Mouse (Mus musculus): ENCODE data around the gene Lhfp.
A peak's percentile ranks its signal among the peaks of the same experiment; 100 is the strongest.

The Lhfp gene

DNA sequence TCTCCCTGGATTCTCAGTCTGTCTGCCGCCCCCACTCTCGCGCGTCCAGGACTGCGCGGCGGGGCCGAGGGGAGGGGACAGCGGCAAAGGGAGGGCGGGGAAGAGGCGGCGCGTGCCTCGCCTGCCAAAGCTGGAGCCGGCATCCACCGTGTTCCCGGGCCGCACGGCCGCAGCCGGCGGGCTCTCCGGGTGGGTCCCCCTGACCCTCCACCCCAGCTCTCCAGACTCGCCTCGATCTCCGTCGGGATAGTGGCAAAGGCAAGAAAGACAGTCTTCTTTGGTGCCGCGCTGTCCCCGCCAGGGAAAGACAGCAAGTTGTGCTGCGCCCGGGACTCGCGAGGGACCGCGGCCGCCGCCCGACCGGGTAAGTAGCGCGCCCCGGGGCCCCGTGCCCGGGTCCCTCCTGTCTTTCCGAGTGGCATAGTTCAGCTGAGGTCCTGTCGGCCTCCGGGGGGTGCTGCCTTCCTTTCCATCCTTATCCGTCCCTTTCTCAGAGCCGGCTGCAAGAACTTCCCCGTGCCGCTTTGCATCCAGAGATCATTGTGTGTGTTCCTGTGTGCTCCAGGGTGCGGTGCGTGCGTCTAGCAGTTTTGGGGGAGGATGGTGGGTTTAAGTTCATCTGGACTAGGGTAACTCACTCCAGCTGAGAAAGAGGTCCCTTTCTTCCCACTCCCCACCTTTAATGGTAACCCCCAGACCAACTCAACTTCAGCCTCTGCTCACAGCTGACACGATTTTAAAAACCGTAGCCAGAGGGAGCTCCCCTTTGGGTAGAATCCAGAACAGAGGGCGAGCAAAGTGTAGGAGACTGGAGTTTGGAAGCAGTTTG lies at the start of gene Lhfp:
Gene Lhfp (plus strand): TSS at position 118 of the 829 bp plus-strand sequence.
- peak; percentile 88 for DNase-seq (ENCODE audit: low spot score)

DNA sequence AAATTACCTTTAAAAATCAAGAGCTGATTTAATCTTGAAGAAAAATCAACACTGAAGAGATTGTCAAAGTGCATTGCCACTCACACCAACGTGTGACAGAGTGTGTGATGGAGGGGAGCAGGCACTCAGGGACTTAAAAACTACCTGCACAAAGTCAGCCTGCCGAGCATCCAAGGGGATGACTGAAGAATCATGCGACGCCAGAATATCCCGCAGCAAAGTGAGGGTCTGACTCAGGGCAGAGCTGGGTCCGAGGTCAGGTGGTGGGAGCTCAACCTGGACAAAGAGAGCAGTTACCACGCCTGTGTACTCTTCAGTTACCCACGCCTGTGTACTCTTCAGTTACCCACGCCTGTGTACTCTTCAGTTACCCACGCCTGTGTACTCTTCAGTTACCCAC lies 48.0 kb upstream of the Lhfp start:
- no peak for DNase-seq (ENCODE audit: low spot score)

DNA sequence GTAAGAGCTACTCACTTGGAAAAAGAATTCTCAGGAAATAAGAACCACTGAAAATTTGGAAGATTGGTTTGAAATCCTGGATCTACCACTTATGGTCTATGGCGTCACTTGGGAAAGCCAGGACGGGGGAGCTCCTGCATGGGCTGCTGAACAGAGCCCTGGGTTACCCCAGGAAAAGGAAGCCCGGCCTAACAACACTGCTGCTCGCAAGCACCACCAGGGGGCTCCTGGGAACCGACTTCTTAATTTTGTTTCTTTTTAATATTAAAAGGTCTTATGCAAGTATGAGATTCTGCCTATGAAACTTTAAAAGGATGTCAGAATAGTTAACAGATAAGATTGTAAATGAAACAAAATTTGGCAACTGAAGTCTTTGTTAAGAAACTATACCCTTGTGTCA lies 46.7 kb upstream of the Lhfp start:
- no peak for DNase-seq (ENCODE audit: low spot score)

DNA sequence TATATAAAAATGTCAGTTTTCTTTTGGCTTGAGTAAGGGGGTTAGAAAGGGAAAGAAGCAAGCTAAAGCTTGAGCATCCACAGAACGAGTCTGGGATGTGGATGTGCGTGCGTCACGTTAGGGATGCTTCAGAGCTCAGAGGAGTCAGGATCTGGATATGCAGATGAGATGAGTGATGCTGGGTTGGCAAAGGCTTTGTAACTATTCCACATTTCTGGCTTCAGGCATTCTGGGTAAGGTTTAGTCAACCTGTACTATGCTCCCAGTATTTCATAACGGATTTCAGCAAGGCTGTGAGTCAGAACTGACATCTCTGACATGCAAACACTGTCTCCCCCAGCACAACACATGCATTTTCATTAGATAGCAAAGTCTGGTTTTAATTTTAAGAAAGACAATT lies 44.7 kb upstream of the Lhfp start:
- DNase-seq (ENCODE audit: low spot score), result no peak

DNA sequence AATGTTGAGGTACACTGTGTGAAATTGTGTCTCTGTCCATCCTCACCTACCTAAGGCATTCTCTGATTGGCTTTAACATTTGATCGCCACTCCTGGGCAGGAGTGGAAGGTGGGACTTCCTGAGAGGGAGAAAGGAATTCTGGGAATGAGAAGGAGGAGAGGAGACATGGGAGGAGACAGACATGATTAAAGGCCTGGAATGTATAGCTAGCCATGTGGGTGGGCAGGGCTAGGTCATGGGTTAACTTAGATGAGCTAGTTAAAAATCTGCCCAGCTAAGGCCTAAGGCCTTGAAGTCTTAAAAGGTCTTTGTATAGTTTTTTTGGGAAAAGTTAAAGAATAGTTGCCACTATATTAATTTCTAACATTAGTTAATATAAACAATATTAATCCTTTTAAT lies 43.9 kb upstream of the Lhfp start:
- no peak for DNase-seq (ENCODE audit: low spot score)

DNA sequence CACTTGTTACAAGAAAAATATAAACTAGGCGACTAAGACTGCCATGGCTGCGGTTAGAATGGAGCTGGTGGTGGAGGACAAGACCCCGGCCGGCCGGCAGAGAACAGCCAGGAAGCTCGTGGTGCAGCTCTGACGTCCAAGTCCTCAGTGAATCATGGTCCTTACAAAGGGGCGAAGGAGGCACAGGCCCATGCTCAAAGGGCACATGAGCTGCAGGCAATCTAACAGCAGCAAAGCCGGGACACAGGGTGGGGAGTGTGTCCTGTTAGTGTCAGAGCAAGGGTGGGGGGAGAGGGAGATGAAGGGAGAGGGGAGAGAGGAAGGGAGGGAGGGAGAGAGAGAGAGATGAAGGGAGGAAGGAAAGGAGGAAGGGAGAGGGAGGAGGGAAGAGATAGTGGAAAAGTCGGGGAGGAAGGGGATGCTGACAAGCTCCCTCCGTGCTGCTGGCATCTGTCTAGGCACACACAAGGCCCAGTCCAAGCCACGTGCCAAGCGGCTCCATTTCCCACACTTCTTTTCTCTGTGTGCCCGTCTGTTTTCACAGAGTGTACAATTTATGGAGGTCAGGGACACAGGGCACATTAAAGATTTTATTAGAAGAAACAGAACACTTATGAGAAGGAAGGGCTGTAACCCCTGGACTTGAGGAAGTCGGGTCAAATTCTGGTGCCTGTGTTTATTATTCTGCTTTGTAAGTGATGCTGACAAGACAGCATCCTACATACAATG lies 42.1 kb upstream of the Lhfp start:
- DNase-seq (ENCODE audit: low spot score), result no peak

DNA sequence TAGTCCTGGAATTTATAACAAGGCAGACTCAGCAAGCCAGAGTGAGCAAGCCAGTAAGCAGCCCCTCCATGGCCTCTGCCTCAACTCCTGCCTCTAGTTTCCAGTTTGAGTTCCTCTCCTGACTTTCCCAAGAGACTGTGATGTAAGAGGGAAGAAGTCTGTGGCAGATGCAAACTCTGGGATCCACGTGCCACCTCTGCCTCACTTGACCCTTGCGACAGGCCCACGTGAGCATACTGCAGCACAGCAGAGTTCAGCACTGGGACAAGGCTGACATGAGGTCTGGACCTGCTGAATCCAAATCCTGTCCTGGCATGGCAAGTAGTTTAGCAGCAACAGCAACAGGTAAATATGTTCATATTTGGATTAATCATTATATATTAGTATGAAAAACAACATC lies 41.3 kb upstream of the Lhfp start:
- peak; percentile 84 for DNase-seq (ENCODE audit: low spot score)

DNA sequence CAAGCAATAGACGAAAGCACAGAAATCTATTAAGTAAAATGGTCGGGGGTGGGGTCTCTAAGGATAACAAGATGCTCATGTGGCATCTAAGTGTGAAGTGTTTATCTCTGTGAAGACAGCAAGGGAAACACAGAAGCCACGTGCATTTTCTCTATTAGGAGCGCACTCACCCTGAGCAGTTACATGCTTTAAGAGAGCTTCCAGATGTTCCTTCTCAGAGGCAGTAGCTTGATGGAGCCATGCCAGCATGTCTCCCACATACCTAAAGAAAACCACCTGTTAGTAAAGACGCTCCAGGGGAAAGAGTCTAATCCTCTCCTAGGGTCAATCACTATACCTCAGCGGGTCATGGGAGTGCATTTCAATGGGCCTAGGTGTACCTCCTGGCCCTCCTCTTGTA lies 39.3 kb upstream of the Lhfp start:
- no peak for DNase-seq (ENCODE audit: low spot score)

DNA sequence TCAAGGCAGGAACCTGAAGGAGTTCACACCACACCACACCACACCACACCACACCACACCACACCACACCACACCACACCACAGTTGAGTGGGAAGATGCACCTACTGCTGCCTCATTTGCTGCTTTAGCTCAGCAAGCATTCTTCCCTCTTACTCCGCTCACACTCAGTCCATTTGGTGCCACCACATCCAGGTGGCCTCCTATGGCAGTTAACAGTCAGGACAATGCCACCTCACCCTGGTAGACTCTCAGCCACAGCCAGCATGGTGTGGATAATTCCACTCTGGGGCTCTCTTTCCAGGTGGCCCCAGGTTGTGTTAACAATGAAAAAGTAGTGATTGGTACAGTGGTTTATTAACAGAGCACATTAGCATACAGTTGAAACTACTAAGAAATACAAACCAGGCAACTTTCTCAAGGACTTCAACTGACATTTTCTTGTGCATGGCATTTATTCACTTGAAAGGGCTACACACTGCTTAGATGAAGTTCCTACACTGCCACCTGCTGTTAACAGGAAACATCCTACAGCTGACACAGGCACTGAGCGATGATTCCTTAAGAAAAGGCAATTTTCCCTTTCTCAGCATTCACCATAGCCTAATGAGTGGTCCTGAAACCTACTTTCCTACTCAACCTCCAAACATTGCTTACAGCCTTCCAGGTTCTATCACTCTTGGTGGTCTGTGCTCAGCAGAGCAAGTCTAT lies 36.8 kb upstream of the Lhfp start:
- peak; percentile 67 for DNase-seq (ENCODE audit: low spot score)

DNA sequence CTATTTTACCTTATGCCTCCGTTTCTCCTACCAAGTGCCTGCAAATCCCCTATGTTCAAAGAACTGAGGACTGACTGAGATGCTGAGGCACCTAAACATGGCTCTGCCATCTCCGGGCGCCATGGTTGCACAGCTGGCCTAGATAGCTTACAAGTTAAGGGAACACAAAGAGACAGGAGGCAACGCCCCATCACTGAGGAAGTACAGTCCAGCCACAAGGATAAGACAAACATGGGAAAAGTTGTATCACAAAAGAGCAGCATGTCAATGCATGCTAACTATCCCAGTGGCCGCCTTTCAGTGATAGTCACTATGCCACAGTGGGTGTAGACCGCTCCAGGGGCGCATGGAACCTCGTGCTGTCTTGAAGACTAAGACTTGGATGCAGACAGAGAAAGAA lies 33.9 kb upstream of the Lhfp start:
- DNase-seq (ENCODE audit: low spot score), result no peak

DNA sequence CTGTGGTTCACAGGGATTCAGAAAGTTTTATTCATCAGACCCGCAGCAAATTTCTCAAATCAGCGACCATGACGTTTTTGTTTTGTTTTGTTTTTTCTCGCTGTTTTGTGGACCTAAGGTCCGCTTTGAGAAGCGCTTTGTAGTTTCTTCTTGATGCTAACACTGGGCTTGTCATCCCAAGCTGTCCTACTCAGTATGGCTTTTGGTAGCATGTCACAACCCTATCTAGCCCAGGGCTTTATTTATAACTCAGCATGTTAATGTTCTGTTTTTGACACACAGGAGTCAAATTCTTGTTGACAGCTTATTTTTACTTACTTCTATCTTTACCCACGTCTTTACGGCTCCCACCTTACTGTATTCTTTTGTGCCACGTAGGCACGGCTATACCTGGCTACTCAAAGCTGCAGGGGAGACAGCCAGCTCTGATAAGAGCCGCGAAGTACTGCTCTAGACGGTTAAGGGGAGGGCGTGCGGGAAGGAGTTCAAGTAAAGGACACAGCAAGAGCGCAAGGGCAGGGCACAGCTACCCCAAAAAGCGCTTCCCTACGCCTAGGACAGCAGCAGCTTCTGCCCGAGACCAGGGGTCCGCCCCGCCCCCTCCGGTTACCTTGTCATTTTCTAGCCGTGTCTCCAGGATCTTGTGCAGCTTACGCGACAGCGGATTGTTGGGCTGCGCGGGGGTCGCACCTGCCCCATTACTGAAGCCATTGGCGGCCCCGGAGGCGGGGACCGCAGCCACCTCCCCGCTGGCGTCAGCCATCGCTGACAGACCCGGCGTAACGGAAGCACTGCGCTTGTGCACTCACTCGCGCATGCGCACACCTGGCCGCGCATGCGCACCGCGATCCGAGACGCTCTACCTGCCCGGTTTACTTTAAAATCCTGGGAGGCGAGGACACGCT lies 24.6 kb upstream of the Lhfp start, which contains the start of gene Cog6:
Gene Cog6 (minus strand): TSS at position 802 of the 905 bp plus-strand sequence.
- peak; percentile 87 for DNase-seq (ENCODE audit: low spot score)

DNA sequence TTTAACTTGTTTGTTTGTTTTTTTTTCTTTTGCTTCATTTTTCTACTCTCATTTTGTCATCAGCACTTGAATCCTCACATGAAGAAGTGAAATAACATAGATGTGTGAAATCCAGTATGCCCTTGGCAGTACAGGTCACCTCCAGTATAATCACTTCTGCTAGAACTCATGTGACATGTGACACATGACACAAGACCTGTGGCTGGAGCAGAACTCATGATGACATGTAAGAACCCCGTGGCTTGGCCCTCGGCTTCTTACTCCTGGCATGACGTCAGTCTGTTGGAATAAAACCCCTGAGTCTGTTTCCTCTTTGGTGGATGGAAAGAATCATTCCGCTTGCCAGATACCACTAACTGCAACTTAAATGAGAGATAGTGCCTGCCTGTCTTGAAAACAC lies 14.0 kb upstream of the Lhfp start:
- DNase-seq (ENCODE audit: low spot score), result no peak

DNA sequence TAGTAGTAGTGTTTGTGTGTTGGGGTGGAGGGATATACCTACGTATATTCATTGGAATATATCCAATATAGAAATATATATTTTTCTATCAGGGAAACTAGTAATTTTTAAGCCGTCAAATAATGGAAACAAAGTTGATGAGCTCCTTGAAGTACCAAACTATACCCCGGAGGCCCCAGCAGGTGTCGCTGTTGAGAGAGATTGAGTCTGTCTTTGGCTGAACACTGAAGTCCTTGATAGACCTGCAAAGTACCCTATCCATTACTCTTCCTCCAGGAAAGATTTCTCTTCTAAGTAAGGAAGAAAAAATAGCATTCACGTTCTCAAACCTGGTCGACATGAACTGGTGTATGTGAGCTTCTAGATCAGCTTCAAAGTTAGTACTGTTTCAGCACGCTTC lies 12.3 kb upstream of the Lhfp start:
- peak; percentile 87 for DNase-seq (ENCODE audit: low spot score)

DNA sequence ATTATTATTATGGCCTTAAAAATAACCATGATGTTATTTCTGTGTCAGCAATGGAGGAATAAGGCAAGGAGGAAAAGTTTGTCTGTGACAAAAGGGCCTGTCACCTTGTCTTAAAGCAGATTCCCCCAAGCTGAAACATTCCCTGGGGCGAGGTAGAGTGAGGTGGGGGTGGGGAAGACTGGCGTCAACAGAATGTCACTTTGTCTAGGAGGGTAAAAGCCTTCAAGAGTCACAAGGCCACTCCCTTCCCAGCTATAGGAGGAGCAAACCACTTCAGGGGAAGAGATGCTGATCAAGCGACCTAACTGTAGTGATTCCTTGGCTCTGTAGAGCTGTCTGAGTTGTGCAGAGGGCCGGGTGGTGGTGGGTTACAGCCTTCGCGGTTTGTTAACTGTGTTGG lies 9.7 kb upstream of the Lhfp start:
- DNase-seq (ENCODE audit: low spot score), result no peak

DNA sequence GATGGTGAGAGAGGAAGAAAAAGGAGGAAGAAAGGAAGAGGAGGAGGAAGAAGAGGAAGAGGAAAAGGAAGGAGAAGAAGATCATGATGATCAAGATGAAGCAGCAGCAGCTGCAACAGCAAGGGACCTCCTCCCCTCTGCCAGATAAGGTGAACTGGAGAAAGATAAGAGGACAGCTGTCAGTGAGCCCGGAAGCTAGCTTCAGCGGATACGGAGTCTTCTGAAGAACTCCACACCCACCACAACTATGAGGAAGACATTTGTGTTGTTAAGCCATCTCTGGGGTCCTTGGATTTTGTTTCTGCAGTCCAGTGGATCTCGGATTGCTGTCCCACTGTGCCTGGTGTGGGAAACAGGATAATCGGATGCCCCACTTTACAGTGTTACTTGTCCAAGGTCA lies 8.9 kb upstream of the Lhfp start:
- no peak for DNase-seq (ENCODE audit: low spot score)

DNA sequence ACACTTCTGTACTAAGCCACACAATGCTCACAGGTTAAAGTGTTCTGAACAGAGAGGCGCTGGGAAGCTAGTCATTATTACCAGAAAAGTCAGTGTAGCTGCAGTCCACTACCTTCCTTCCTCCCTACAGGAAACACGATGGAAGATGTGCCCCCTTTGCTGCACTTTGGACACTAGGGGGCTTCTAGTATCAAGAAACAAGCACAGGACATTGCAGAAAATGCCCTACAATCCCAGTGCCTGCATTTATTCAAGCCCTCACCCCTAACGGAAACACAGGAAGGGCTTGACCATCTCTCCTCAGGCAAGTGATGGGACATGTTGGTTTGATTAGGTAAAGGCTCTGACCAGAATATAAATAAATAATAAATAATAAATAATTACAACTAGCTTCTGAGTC lies 7.9 kb upstream of the Lhfp start:
- peak; percentile 44 for DNase-seq (ENCODE audit: low spot score)

DNA sequence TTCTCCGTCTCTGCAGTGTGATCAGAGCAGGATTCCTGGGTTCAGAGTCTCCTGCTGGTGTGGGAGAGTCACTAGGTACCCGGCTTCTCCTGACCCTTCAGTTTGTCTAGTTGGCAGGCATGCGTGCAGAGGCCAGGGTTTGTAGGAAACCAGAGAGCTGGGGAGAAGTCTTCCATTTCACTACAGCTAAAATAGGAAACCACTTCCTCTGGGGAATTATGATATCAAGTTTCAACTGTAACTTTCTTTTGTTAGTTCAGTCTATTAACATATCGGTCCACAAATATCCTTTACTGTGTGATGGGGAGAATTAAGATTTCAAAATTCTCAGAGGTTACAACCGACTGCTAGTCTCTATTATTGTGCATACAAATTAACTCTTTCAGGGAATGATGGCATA lies 5.3 kb upstream of the Lhfp start:
- DNase-seq (ENCODE audit: low spot score), result peak; percentile 56

DNA sequence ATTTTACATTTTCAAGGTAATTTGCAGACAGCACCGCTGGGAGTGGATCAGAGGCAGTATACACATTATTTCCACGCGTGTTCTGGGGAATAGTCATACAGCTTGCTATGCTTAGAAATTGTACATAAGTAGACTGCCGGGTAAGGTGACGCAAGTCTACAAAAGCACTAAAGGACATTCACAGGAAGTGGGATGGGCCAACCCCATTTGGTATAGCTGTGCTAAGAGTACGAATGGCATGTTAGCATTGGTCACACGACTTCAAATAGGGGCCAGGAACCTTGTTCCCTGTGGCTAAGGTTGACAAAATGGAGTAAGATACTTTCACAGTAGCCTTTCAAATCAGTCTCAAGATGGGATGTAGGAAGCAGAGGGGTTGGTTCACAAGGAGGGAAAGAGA lies 4.4 kb upstream of the Lhfp start:
- DNase-seq (ENCODE audit: low spot score), result no peak

DNA sequence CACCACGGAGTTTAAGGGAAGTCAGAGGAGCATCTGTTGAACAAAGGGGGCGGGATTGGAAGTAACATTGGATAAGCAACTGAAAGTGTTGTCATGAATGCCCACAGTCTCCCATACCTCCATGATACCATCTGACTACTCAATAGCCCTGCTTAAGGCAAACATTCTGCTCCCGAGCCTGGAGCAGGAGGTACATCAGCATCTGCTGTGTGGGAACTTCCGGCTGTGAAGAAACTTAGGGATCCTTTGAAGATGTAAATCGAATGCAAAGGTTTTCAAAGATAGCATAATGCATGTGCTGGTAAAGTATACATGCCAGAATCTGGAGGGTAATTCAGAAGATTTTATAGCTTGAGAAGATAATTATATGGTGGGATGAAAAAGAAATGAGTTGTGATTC lies 2.4 kb upstream of the Lhfp start:
- DNase-seq (ENCODE audit: low spot score), result no peak

DNA sequence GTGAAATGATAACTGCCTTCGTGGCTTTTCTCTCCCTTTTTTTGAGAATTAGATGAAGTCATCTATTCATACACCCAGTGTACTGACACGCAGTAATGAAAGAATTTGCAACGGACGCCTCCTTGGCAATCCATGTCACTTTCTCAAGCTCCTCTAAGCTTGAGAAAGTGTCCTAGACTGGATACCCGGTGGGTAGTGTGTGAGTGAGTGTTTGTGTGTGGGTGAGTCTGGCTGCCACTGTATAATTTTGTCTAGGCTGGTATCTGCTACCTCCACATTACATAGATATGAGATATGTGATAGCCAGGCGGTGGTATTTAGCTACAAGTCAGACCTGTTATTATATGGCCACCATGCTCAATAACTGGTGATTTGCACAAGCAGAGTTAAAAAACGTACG lies 1.6 kb upstream of the Lhfp start:
- no peak for DNase-seq (ENCODE audit: low spot score)

DNA sequence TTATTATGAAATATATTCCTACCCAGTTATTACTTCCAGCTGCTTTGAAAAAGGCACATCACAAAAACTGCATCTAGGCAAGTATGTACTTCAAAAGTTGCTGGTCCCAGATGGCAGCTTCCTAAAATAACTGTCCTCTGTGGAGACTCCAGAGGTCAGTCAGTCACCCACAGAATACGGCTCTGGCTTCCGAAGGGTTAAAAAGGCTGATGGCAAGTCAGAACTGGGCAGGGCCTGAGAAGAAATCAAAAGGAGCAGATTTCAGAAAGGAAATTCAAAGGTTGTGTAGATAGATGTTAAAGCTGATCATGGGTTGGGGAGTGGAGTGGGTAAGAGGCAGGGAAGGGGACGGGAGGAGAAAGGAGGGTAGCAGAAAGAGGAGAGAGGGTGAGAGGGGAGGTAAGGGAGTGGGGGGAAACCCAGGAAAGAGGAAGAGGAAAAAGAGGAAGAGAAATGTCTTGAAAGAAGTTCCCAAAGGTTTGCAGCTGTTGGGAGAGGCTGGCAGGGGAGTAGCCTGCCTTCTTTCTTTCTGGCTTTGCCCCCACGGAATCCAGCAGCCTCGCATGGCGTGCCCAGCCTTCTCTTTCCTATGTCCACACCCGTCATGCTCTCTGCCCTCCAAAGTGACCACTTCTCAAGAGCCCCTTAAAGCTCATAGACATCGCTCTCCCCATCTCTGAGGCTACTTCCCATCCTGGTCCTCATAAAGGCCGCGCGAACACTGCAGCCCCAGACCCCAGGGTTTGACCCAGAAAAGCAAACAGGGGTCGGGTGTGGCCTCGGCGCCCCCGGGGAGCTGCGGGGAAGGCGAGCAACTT lies 526 bp upstream of the Lhfp start:
- no peak for DNase-seq (ENCODE audit: low spot score)

Data from adipocyte (in vitro differentiated cells).